Mouse (Mus musculus): Measurements from ENCODE around the gene Jagn1. TPM values are rescaled to one million over a fixed set of nuclear protein-coding genes. Genes with fewer than 3 reads are reported as not detected.

Gene Jagn1
- polyA plus RNA-seq, 1 experiment from 2014 or later, result 120 TPM

- no peak for ATAC-seq
- no peaks in the 10 kb centered on the region for H3K27me3 ChIP-seq
- CTCF ChIA-PET, result interaction anchor here (0.9 kb wide), 1 partner anchor 13 kb away, joined by 3 read pairs; the partner anchor contains the start of gene Il17rc
- in situ Hi-C loops (cut with MboI; ENCODE audit: low pct_unique_long_range_greater_than_20kb), result loop anchor here (5.0 kb wide), 2 partner anchors 41 to 209 kb away; partner anchors contain the start of gene Jagn1
- no peak for DNase-seq (ENCODE audit: low read depth, low spot score)
- TF ChIP-seq CTCF (IDR thresholded peaks at IDR 0.05), result no peak
- POLR2A ChIA-PET, result interaction anchor here (1.0 kb wide), 1 partner anchor 13 kb away, joined by 3 read pairs; the partner anchor contains the start of gene Il17rc
Measured at GRCm38 (mm10) chr6:113483729-113484128, 41.4 kb downstream of the Jagn1 start.

- no peak for ATAC-seq
- in situ Hi-C loops (cut with MboI; ENCODE audit: low pct_unique_long_range_greater_than_20kb), result no loop called here
- TF ChIP-seq CTCF (IDR thresholded peaks at IDR 0.05), result no peak
- CTCF ChIA-PET, result interaction anchor here (1.2 kb wide), 2 partner anchors 36 to 43 kb away, joined by 3 to 4 read pairs; no protein-coding TSS in a partner anchor
- no peaks in the 10 kb centered on the region for H3K27me3 ChIP-seq
- DNase-seq (ENCODE audit: low read depth, low spot score), result no peak
- POLR2A ChIA-PET, result interaction anchor here (0.9 kb wide), 1 partner anchor 16 kb away, joined by 3 read pairs; no protein-coding TSS in a partner anchor
Measured at GRCm38 (mm10) chr6:113487125-113487576, 44.8 kb downstream of the Jagn1 start.

GRCm38 (mm10) chr6:113489410-113489809, 47.0 kb downstream of the Jagn1 start:
- H3K27me3 ChIP-seq, result no peaks in the 10 kb centered on the region
- DNase-seq (ENCODE audit: low read depth, low spot score) (no peak), ATAC-seq (no peak)
- ChIA-PET POLR2A (no interaction called here), CTCF (interaction anchor here (0.7 kb wide), 1 partner anchor 59 kb away, joined by 3 read pairs; no protein-coding TSS in a partner anchor)
- TF ChIP-seq CTCF (IDR thresholded peaks at IDR 0.05), result no peak
- in situ Hi-C loops (cut with MboI; ENCODE audit: low pct_unique_long_range_greater_than_20kb), result no loop called here

GRCm38 (mm10) chr6:113492101-113492864, 49.9 kb downstream of the Jagn1 start:
- POLR2A ChIA-PET, result interaction anchor here (3.2 kb wide), 1 partner anchor 11 kb away, joined by 9 read pairs; no protein-coding TSS in a partner anchor

GRCm38 (mm10) chr6:113494258-113494788, 52.0 kb downstream of the Jagn1 start:
- CTCF ChIA-PET, result interaction anchor here (1.1 kb wide), 1 partner anchor 12 kb away, joined by 3 read pairs; no protein-coding TSS in a partner anchor
- in situ Hi-C loops (cut with MboI; ENCODE audit: low pct_unique_long_range_greater_than_20kb), result no loop called here
- POLR2A ChIA-PET, result interaction anchor here (3.2 kb wide), 1 partner anchor 13 kb away, joined by 9 read pairs; no protein-coding TSS in a partner anchor
- DNase-seq (ENCODE audit: low read depth, low spot score) (no peak), ATAC-seq (no peak)
- no peak for TF ChIP-seq CTCF (IDR thresholded peaks at IDR 0.05)
- H3K27me3 ChIP-seq, result no peaks in the 10 kb centered on the region

More at GRCm38 (mm10) chr6:113492101-113492864, 49.9 kb downstream of the Jagn1 start:
- CTCF ChIA-PET, result no interaction called here
- in situ Hi-C loops (cut with MboI; ENCODE audit: low pct_unique_long_range_greater_than_20kb), result no loop called here
- ATAC-seq, result no peak
- TF ChIP-seq CTCF (IDR thresholded peaks at IDR 0.05), result no peak
- no peak for DNase-seq (ENCODE audit: low read depth, low spot score)
- no peaks in the 10 kb centered on the region for H3K27me3 ChIP-seq

- H3K27me3 ChIP-seq, result no peaks in the 10 kb centered on the region
- POLR2A ChIA-PET, result no interaction called here
- CTCF ChIA-PET, result interaction anchor here (1.1 kb wide), 1 partner anchor 12 kb away, joined by 3 read pairs; no protein-coding TSS in a partner anchor
Measured at GRCm38 (mm10) chr6:113495071-113495675, 52.8 kb downstream of the Jagn1 start.

More at GRCm38 (mm10) chr6:113495071-113495675, 52.8 kb downstream of the Jagn1 start:
- no peak for TF ChIP-seq CTCF (IDR thresholded peaks at IDR 0.05)
- DNase-seq (ENCODE audit: low read depth, low spot score) (no peak), ATAC-seq (no peak)
- in situ Hi-C loops (cut with MboI; ENCODE audit: low pct_unique_long_range_greater_than_20kb), result no loop called here

Other genes with a start within 250 kb of the Jagn1 start
- gene Lhfpl4, start 247.2 kb upstream of the Jagn1 start, polyA plus RNA-seq (2021), result 17.7 TPM
- gene Mtmr14, start 204.7 kb upstream of the Jagn1 start, polyA plus RNA-seq (2021), result 34.8 TPM
- 0.19 TPM for gene Cpne9, start 160.3 kb upstream of the Jagn1 start, polyA plus RNA-seq (2021)
- gene Brpf1, start 135.4 kb upstream of the Jagn1 start, polyA plus RNA-seq (2021), result 29.4 TPM
- gene Ogg1, start 115.6 kb upstream of the Jagn1 start, polyA plus RNA-seq (2021), result 26.2 TPM
- gene Camk1, start 98.6 kb upstream of the Jagn1 start, polyA plus RNA-seq (2021), result 130 TPM
- 53.0 TPM for gene Tada3, start 64.7 kb upstream of the Jagn1 start, polyA plus RNA-seq (2021)
- 241 TPM for gene Arpc4, start 64.5 kb upstream of the Jagn1 start, polyA plus RNA-seq (2021)
- 10.1 TPM for gene Ttll3, start 53.3 kb upstream of the Jagn1 start, polyA plus RNA-seq (2021)
- gene Rpusd3, start 23.2 kb upstream of the Jagn1 start, polyA plus RNA-seq (2021), result 16.6 TPM
- gene Cidec, start 6.8 kb upstream of the Jagn1 start, polyA plus RNA-seq (2021), result not detected
- 1.7 TPM for gene Il17re, start 15.9 kb downstream of the Jagn1 start, polyA plus RNA-seq (2021)
- 242 TPM for gene Il17rc, start 28.9 kb downstream of the Jagn1 start, polyA plus RNA-seq (2021)
- 131 TPM for gene Creld1, start 40.7 kb downstream of the Jagn1 start, polyA plus RNA-seq (2021)
- 0.63 TPM for gene Prrt3, start 59.4 kb downstream of the Jagn1 start, polyA plus RNA-seq (2021)
- 162 TPM for gene Emc3, start 89.1 kb downstream of the Jagn1 start, polyA plus RNA-seq (2021)
- gene Fancd2, start 89.1 kb downstream of the Jagn1 start, polyA plus RNA-seq (2021), result 8.2 TPM
- gene Fancd2os, start 158.1 kb downstream of the Jagn1 start, polyA plus RNA-seq (2021), result not detected
- gene Brk1, start 162.2 kb downstream of the Jagn1 start, polyA plus RNA-seq (2021), result 167 TPM
- 29.5 TPM for gene Vhl, start 181.4 kb downstream of the Jagn1 start, polyA plus RNA-seq (2021)
- 34.6 TPM for gene Irak2, start 195.9 kb downstream of the Jagn1 start, polyA plus RNA-seq (2021)